Mouse (Mus musculus) lung, embryonic 16.5 days (tissue): Measurements from ENCODE around the gene Gh. TPM values are rescaled to one million over a fixed set of nuclear protein-coding genes. Genes with fewer than 3 reads are reported as not detected.
A peak's percentile ranks its signal among the peaks of the same experiment; 100 is the strongest.
"Not testable (repeated sequence)": the region's sequence is repeated elsewhere in the genome, so short reads cannot be mapped to it uniquely, and the experiment has no call there.

ENCODE experiments used
- ATAC-seq: fragments of 200-750 bp; cut with Nextera tagmentation; 2 replicates; pipeline ENCODE4 v1.8.0; 2017; ENCODE audit warnings: low read depth, mild to moderate bottlenecking, moderate library complexity
- H3K27ac ChIP-seq: fragments of 300-500 bp; sonication (generic); 2 replicates; pipeline ENCODE4 v1.5.1; 2014; ENCODE audit warnings: mild to moderate bottlenecking, control low read depth, low read length
- H3K27me3 ChIP-seq: fragments of 300-500 bp; sonication (generic); 2 replicates; pipeline ENCODE4 v1.6.1; 2014; ENCODE audit warnings: low read depth, low read length, mixed read lengths; ENCODE audit not compliant: control insufficient read depth, insufficient read depth
- H3K36me3 ChIP-seq: fragments of 300-500 bp; sonication (generic); 2 replicates; pipeline ENCODE4 v1.6.1; 2014; ENCODE audit warnings: low read length; ENCODE audit not compliant: control insufficient read depth, insufficient read depth
- H3K4me1 ChIP-seq: fragments of 300-500 bp; sonication (generic); replicated peaks from 2 replicates; pipeline ENCODE4 v1.6.1; 2014; ENCODE audit warnings: low read length, mixed read lengths; ENCODE audit not compliant: control insufficient read depth, insufficient read depth
- H3K4me2 ChIP-seq: fragments of 300-500 bp; sonication (generic); 2 replicates; pipeline ENCODE4 v1.6.1; 2014; ENCODE audit warnings: low read depth, low read length, control low read depth
- H3K4me3 ChIP-seq: fragments of 300-500 bp; sonication (generic); 2 replicates; pipeline ENCODE4 v1.5.1; 2014; ENCODE audit warnings: mild to moderate bottlenecking, low read length, control low read depth
- H3K9ac ChIP-seq: fragments of 300-500 bp; sonication (generic); 2 replicates; pipeline ENCODE4 v1.6.1; 2014; ENCODE audit warnings: low read length, control low read depth
- H3K9me3 ChIP-seq: fragments of 300-500 bp; sonication (generic); 2 replicates; pipeline ENCODE4 v1.6.1; 2016; ENCODE audit warnings: low read length; ENCODE audit not compliant: control insufficient read depth
- WGBS: fragments of 180-500 bp; shearing (Covaris S2); extraction: QIAGEN DNeasy Blood & Tissue Kit; methylation state at CpG from one replicate; pipeline ENCODE4 v1.1.7; 2014; 5-methylcytosine and 5-hydroxymethylcytosine counted together
- polyA plus RNA-seq: library from polyadenylated mRNA; unstranded; fragments of >200 nt; fragmentation: Nextera tagmentation; extraction: Ambion mirVana; gene quantifications from 2 replicates; pipeline ENCODE4 v1.2.1, GENCODE M21; 2015

Gh gene
- not detected in 2 replicates for polyA plus RNA-seq

GRCm38 (mm10) chr11:106301765-106302164, at the start of gene Gh:
Gh (minus strand) TSS chr11:106301865.
- Histone ChIP-seq H3K4me3 (no peak within 1 kb of the TSS), H3K27ac (no peak within 1 kb of the TSS), H3K4me2 (no peak within 1 kb of the TSS), H3K9me3 (no peaks in the 10 kb centered on the region), H3K36me3 (no peaks in the 10 kb centered on the region), H3K4me1 (no peaks in the 10 kb centered on the region), H3K27me3 (no peaks in the 10 kb centered on the region), H3K9ac (no peak within 1 kb of the TSS)
- WGBS = 74% methylated on average over 9 of the region's 9 CpGs
- no peak for ATAC-seq

GRCm38 (mm10) chr11:106351253-106351652, 49.6 kb upstream of the Gh start:
- H3K9ac ChIP-seq = no peak overlapping the region
- no peaks in the 10 kb centered on the region for H3K36me3 ChIP-seq
- no peak overlapping the region for H3K4me3 ChIP-seq
- WGBS = 46% methylated on average over 3 of the region's 3 CpGs
- H3K9me3 ChIP-seq = no peaks in the 10 kb centered on the region
- no peak overlapping the region for H3K4me2 ChIP-seq
- peaks cover 6% of the 10 kb centered on the region for H3K4me1 ChIP-seq
- ATAC-seq = no peak
- H3K27me3 ChIP-seq = no peaks in the 10 kb centered on the region
- no peak overlapping the region for H3K27ac ChIP-seq

DNA sequence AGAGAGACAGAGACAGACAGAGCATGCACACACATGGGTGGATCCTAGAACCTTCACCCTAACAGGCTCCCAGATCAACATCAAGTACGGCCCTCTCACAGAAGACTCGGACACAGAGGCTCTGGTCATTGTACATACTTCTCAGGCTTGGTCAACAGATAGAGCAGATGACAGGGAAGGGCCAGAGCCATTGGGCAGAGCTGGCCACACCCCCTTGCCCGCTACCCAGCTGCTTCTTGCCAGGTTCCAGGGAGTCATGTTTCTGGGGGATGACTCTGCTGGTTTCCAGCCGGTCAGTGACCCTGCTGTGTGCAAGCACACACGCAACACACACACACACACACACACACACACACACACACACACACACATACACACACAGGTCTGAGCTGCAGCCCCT, 49.2 kb upstream of the Gh start:
- H3K9me3 ChIP-seq = no peaks in the 10 kb centered on the region
- WGBS = 47% methylated on average over 5 of the region's 5 CpGs
- no peak overlapping the region for H3K4me3 ChIP-seq
- no peak overlapping the region for H3K27ac ChIP-seq
- peaks cover 5% of the 10 kb centered on the region for H3K4me1 ChIP-seq
- no peak for ATAC-seq
- H3K4me2 ChIP-seq = no peak overlapping the region
- no peak overlapping the region for H3K9ac ChIP-seq
- no peaks in the 10 kb centered on the region for H3K27me3 ChIP-seq
- H3K36me3 ChIP-seq = no peaks in the 10 kb centered on the region

GRCm38 (mm10) chr11:106349772-106350171, 48.1 kb upstream of the Gh start:
- Histone ChIP-seq H3K27me3 (no peaks in the 10 kb centered on the region), H3K9ac (no peak overlapping the region), H3K36me3 (no peaks in the 10 kb centered on the region), H3K9me3 (no peaks in the 10 kb centered on the region), H3K4me2 (no peak overlapping the region), H3K4me3 (no peak overlapping the region), H3K27ac (no peak overlapping the region), H3K4me1 (no peaks in the 10 kb centered on the region; the same call in 1 of the 2 replicates)
- WGBS = 76% methylated on average over 6 of the region's 6 CpGs
- ATAC-seq = no peak

DNA sequence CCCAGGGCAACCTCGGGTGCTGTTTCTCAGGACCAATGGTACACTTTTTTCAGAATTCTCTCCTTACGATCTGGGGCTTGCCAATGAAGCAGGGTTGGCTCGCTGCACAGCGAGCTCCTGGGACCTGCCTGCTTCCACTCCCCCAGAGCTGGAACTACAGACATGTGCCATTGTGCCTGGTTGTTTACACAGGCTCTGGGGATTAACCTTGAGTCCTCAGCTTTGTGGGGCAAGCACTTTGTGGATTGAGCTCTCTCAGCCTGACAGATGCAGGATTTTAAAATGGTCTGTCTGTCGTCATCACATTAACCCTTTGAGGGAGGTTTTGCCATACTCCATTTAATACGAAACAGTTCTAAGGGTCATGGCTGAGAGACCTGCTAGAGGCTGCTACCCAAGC, 43.2 kb upstream of the Gh start:
- Histone ChIP-seq H3K27ac (no peak overlapping the region), H3K27me3 (no peaks in the 10 kb centered on the region), H3K9ac (no peak overlapping the region), H3K4me2 (no peak overlapping the region), H3K4me1 (no peaks in the 10 kb centered on the region; the same call in 1 of the 2 replicates), H3K4me3 (no peak overlapping the region), H3K9me3 (no peaks in the 10 kb centered on the region), H3K36me3 (no peaks in the 10 kb centered on the region)
- WGBS = 20% methylated on average over 6 of the region's 6 CpGs
- no peak for ATAC-seq

- peaks cover 3% of the 10 kb centered on the region; the same call in 1 of the 2 replicates for H3K4me1 ChIP-seq
- WGBS = 65% methylated on average over 9 of the region's 9 CpGs
- H3K4me3 ChIP-seq = no peak overlapping the region
- no peaks in the 10 kb centered on the region for H3K27me3 ChIP-seq
- H3K27ac ChIP-seq = no peak overlapping the region
- H3K4me2 ChIP-seq = no peak overlapping the region
- no peak overlapping the region for H3K9ac ChIP-seq
- H3K9me3 ChIP-seq = no peaks in the 10 kb centered on the region
- no peaks in the 10 kb centered on the region for H3K36me3 ChIP-seq
- no peak for ATAC-seq
Observed at GRCm38 (mm10) chr11:106340990-106341520, 39.4 kb upstream of the Gh start.

GRCm38 (mm10) chr11:106339323-106339722, 37.7 kb upstream of the Gh start:
- not testable (repeated sequence) for H3K27ac ChIP-seq, H3K4me3 ChIP-seq, H3K27me3 ChIP-seq, H3K4me2 ChIP-seq, H3K9ac ChIP-seq, H3K36me3 ChIP-seq, H3K4me1 ChIP-seq, H3K9me3 ChIP-seq
- peak; percentile 57 for ATAC-seq
- WGBS = 66% methylated on average over 4 of the region's 4 CpGs

- Histone ChIP-seq H3K4me2 (no peak overlapping the region), H3K4me3 (no peak overlapping the region), H3K27ac (no peak overlapping the region), H3K4me1 (0 out of 2 replicates have a peak, but pooled peaks cover 3% of the 10 kb centered on the region), H3K36me3 (no peaks in the 10 kb centered on the region), H3K9ac (no peak overlapping the region), H3K27me3 (no peaks in the 10 kb centered on the region), H3K9me3 (no peaks in the 10 kb centered on the region)
- no peak for ATAC-seq
- 71% methylated on average over 7 of the region's 7 CpGs for WGBS
Observed at GRCm38 (mm10) chr11:106338870-106339269, 37.2 kb upstream of the Gh start.

DNA sequence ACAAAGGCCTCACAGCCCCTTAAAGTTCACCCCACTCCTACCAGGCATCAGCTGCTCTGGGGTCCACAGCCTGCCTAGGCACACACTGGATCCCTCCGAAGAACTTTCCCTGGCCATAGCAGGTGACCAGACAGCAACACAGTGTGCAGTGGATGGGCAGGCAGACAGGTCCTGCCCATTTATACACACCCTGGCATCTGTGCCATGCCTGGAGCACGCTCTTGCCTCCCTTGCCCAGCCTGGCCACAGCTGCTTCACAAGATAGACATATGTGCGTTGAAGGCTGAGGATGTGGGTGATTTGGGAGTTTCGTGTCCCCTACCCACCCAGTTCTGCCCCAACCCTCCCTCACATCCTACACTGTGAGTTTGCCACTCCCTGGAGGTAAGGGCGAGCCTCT, 36.4 kb upstream of the Gh start:
- WGBS = 74% methylated on average over 5 of the region's 5 CpGs
- no peaks in the 10 kb centered on the region for H3K9me3 ChIP-seq
- ATAC-seq = no peak

GRCm38 (mm10) chr11:106334066-106334465, 32.4 kb upstream of the Gh start:
- no peak for ATAC-seq
- Histone ChIP-seq H3K36me3 (no peaks in the 10 kb centered on the region), H3K9ac (no peak overlapping the region), H3K4me2 (no peak overlapping the region), H3K27ac (no peak overlapping the region), H3K9me3 (no peaks in the 10 kb centered on the region), H3K27me3 (no peaks in the 10 kb centered on the region), H3K4me3 (no peak overlapping the region), H3K4me1 (0 out of 2 replicates have a peak, but pooled peaks cover 1% of the 10 kb centered on the region)
- WGBS = 2% methylated on average over 2 of the region's 2 CpGs

More for the DNA sequence above, 36.4 kb upstream of the Gh start:
- no peaks in the 10 kb centered on the region for H3K27me3 ChIP-seq
- H3K4me3 ChIP-seq = no peak overlapping the region
- H3K4me2 ChIP-seq = no peak overlapping the region
- H3K36me3 ChIP-seq = no peaks in the 10 kb centered on the region
- no peak overlapping the region for H3K27ac ChIP-seq
- H3K4me1 ChIP-seq = 0 out of 2 replicates have a peak, but pooled peaks cover 3% of the 10 kb centered on the region
- no peak overlapping the region for H3K9ac ChIP-seq
